Mouse (Mus musculus): ENCODE results near the gene Tsr1. TPM values are rescaled to one million over a fixed set of nuclear protein-coding genes. Genes with fewer than 3 reads are reported as not detected.

The Tsr1 gene
- polyA plus RNA-seq, 1 experiment from 2014 or later = 44.5 TPM

- H3K27ac ChIP-seq = no peak overlapping the region
- no peak overlapping the region for H3K4me2 ChIP-seq (replicated peaks)
- no peak overlapping the region for H3K4me3 ChIP-seq
- WGBS = 73% methylated on average over 4 of the region's 4 CpGs
- ATAC-seq (ENCODE audit: insufficient number of reproducible peaks, insufficient read depth, low FRiP score, low TSS enrichment) = no peak
- no peaks in the 10 kb centered on the region for H3K36me3 ChIP-seq
- H3K9me3 ChIP-seq = no peaks in the 10 kb centered on the region
- peaks cover 10% of the 10 kb centered on the region; the same call in 1 of the 2 replicates for H3K4me1 ChIP-seq
- no peak overlapping the region for H3K9ac ChIP-seq
- H3K27me3 ChIP-seq = no peaks in the 10 kb centered on the region
These were observed 27.3 kb upstream of the Tsr1 start for GRCm38 (mm10) chr11:74870544-74870943.

GRCm38 (mm10) chr11:74870991-74871622 is 26.8 kb upstream of the Tsr1 start:
- WGBS = 35% methylated on average over 12 of the region's 12 CpGs
- no peak for ATAC-seq (ENCODE audit: insufficient number of reproducible peaks, insufficient read depth, low FRiP score, low TSS enrichment)
- H3K9me3 ChIP-seq = no peaks in the 10 kb centered on the region
- H3K4me3 ChIP-seq = no peak overlapping the region
- peaks cover 10% of the 10 kb centered on the region; the same call in 1 of the 2 replicates for H3K4me1 ChIP-seq
- no peak overlapping the region for H3K4me2 ChIP-seq (replicated peaks)
- H3K9ac ChIP-seq = no peak overlapping the region
- H3K36me3 ChIP-seq = no peaks in the 10 kb centered on the region
- H3K27me3 ChIP-seq = no peaks in the 10 kb centered on the region
- H3K27ac ChIP-seq = no peak overlapping the region

- peaks cover 17% of the 10 kb centered on the region; the same call in 1 of the 2 replicates for H3K4me1 ChIP-seq
- ATAC-seq (ENCODE audit: insufficient number of reproducible peaks, insufficient read depth, low FRiP score, low TSS enrichment) = no peak
- H3K4me2 ChIP-seq (replicated peaks) = no peak overlapping the region
- 59% methylated on average over 3 of the region's 3 CpGs for WGBS
- no peaks in the 10 kb centered on the region for H3K9me3 ChIP-seq
- H3K27ac ChIP-seq = peak overlapping the region; percentile 42; the same call in 1 of the 2 replicates
- no peaks in the 10 kb centered on the region for H3K36me3 ChIP-seq
- no peak overlapping the region for H3K9ac ChIP-seq
- H3K4me3 ChIP-seq = no peak overlapping the region
- no peaks in the 10 kb centered on the region for H3K27me3 ChIP-seq
These were observed 23.2 kb upstream of the Tsr1 start for GRCm38 (mm10) chr11:74874630-74875029.

- H3K4me2 ChIP-seq (replicated peaks) = peak overlapping the region; percentile 37
These were observed 21.1 kb upstream of the Tsr1 start for GRCm38 (mm10) chr11:74876801-74877200.

GRCm38 (mm10) chr11:74880999-74881398 is 16.9 kb upstream of the Tsr1 start:
- no peak overlapping the region for H3K27ac ChIP-seq
- H3K4me2 ChIP-seq (replicated peaks) = no peak overlapping the region
- H3K9ac ChIP-seq = no peak overlapping the region
- 89% methylated on average over 9 of the region's 9 CpGs for WGBS
- no peaks in the 10 kb centered on the region for H3K9me3 ChIP-seq
- peaks cover 7% of the 10 kb centered on the region; the same call in 1 of the 2 replicates for H3K4me1 ChIP-seq
- no peak for ATAC-seq (ENCODE audit: insufficient number of reproducible peaks, insufficient read depth, low FRiP score, low TSS enrichment)
- H3K27me3 ChIP-seq = no peaks in the 10 kb centered on the region
- no peaks in the 10 kb centered on the region for H3K36me3 ChIP-seq
- H3K4me3 ChIP-seq = no peak overlapping the region

More at GRCm38 (mm10) chr11:74876801-74877200, 21.1 kb upstream of the Tsr1 start:
- Histone ChIP-seq H3K36me3 (no peaks in the 10 kb centered on the region), H3K4me3 (no peak overlapping the region), H3K4me1 (peaks cover 13% of the 10 kb centered on the region; the same call in 1 of the 2 replicates), H3K27me3 (no peaks in the 10 kb centered on the region), H3K9ac (peak overlapping the region; percentile 7; the same call in 1 of the 2 replicates), H3K9me3 (no peaks in the 10 kb centered on the region), H3K27ac (0 out of 2 replicates have a peak overlapping the region, but pooled peaks have one; percentile 23)
- 3% methylated on average over 9 of the region's 9 CpGs for WGBS
- peak; percentile 78; the same call in 1 of the 2 replicates for ATAC-seq (ENCODE audit: insufficient number of reproducible peaks, insufficient read depth, low FRiP score, low TSS enrichment)

GRCm38 (mm10) chr11:74881979-74882378 is 15.9 kb upstream of the Tsr1 start:
- Histone ChIP-seq H3K9me3 (no peaks in the 10 kb centered on the region), H3K9ac (no peak overlapping the region; the same call in 1 of the 2 replicates), H3K36me3 (no peaks in the 10 kb centered on the region), H3K4me3 (no peak overlapping the region), H3K27me3 (no peaks in the 10 kb centered on the region), H3K4me1 (peaks cover under 1% of the 10 kb centered on the region; the same call in 1 of the 2 replicates), H3K27ac (no peak overlapping the region), H3K4me2 (replicated peaks) (no peak overlapping the region)
- ATAC-seq (ENCODE audit: insufficient number of reproducible peaks, insufficient read depth, low FRiP score, low TSS enrichment) = no peak
- WGBS = 74% methylated on average over 14 of the region's 14 CpGs

- H3K27ac ChIP-seq = no peak overlapping the region
- H3K27me3 ChIP-seq = no peaks in the 10 kb centered on the region
- no peak overlapping the region for H3K9ac ChIP-seq
- no peaks in the 10 kb centered on the region for H3K9me3 ChIP-seq
- 94% methylated on average over 10 of the region's 10 CpGs for WGBS
- H3K36me3 ChIP-seq = no peaks in the 10 kb centered on the region
- ATAC-seq (ENCODE audit: insufficient number of reproducible peaks, insufficient read depth, low FRiP score, low TSS enrichment) = no peak
- no peak overlapping the region for H3K4me2 ChIP-seq (replicated peaks)
- no peak overlapping the region for H3K4me3 ChIP-seq
- no peaks in the 10 kb centered on the region for H3K4me1 ChIP-seq
These were observed 14.8 kb upstream of the Tsr1 start for GRCm38 (mm10) chr11:74883098-74883497.

GRCm38 (mm10) chr11:74894619-74895018 is 3.3 kb upstream of the Tsr1 start:
- no peak overlapping the region for H3K9ac ChIP-seq
- H3K4me2 ChIP-seq (replicated peaks) = no peak overlapping the region
- ATAC-seq (ENCODE audit: insufficient number of reproducible peaks, insufficient read depth, low FRiP score, low TSS enrichment) = no peak
- H3K27ac ChIP-seq = no peak overlapping the region
- H3K9me3 ChIP-seq = no peaks in the 10 kb centered on the region
- no peaks in the 10 kb centered on the region for H3K27me3 ChIP-seq
- no peak overlapping the region for H3K4me3 ChIP-seq
- WGBS = 80% methylated on average over 4 of the region's 4 CpGs
- H3K36me3 ChIP-seq = peaks cover 3% of the 10 kb centered on the region; the same call in 1 of the 2 replicates
- peaks cover 5% of the 10 kb centered on the region for H3K4me1 ChIP-seq

GRCm38 (mm10) chr11:74895980-74896900 is 1.6 kb upstream of the Tsr1 start:
- under 1% methylated on average over 49 of the region's 55 CpGs for WGBS
- H3K4me1 ChIP-seq = peaks cover 5% of the 10 kb centered on the region
- H3K27me3 ChIP-seq = no peaks in the 10 kb centered on the region
- no peaks in the 10 kb centered on the region for H3K9me3 ChIP-seq
- H3K36me3 ChIP-seq = peaks cover 19% of the 10 kb centered on the region
- H3K27ac ChIP-seq = peak overlapping the region; percentile 76
- H3K9ac ChIP-seq = peak overlapping the region; percentile 77
- H3K4me2 ChIP-seq (replicated peaks) = peak overlapping the region; percentile 98
- peak; percentile 61; the same call in 1 of the 2 replicates for ATAC-seq (ENCODE audit: insufficient number of reproducible peaks, insufficient read depth, low FRiP score, low TSS enrichment)
- peak overlapping the region; percentile 86 for H3K4me3 ChIP-seq

GRCm38 (mm10) chr11:74896901-74897677 is 782 bp upstream of the Tsr1 start, which contains the start of gene Sgsm2:
TSS of gene Sgsm2 (minus strand) at chr11:74897060.
- peak within 1 kb of the TSS; percentile 76 for H3K27ac ChIP-seq
- H3K4me3 ChIP-seq = peak within 1 kb of the TSS; percentile 86
- peaks cover 5% of the 10 kb centered on the region for H3K4me1 ChIP-seq
- H3K9me3 ChIP-seq = no peaks in the 10 kb centered on the region
- no peaks in the 10 kb centered on the region for H3K27me3 ChIP-seq
- H3K4me2 ChIP-seq (replicated peaks) = peak within 1 kb of the TSS; percentile 98
- ATAC-seq (ENCODE audit: insufficient number of reproducible peaks, insufficient read depth, low FRiP score, low TSS enrichment) = peak; percentile 75
- H3K9ac ChIP-seq = peak within 1 kb of the TSS; percentile 77
- under 1% methylated on average over 55 of the region's 74 CpGs for WGBS
- H3K36me3 ChIP-seq = peaks cover 28% of the 10 kb centered on the region

GRCm38 (mm10) chr11:74898517-74898827 is 601 bp downstream of the Tsr1 start:
- WGBS = 0% methylated on average over 7 of the region's 7 CpGs
- Histone ChIP-seq H3K9me3 (no peaks in the 10 kb centered on the region), H3K4me1 (peaks cover 5% of the 10 kb centered on the region), H3K9ac (peak overlapping the region; percentile 77), H3K4me2 (replicated peaks) (peak overlapping the region; percentile 98), H3K27me3 (no peaks in the 10 kb centered on the region), H3K4me3 (peak overlapping the region; percentile 86), H3K27ac (peak overlapping the region; percentile 76), H3K36me3 (peaks cover 40% of the 10 kb centered on the region)
- no peak for ATAC-seq (ENCODE audit: insufficient number of reproducible peaks, insufficient read depth, low FRiP score, low TSS enrichment)
